Mouse (Mus musculus) ovary, postnatal 14 days (tissue): Measurements from ENCODE around the gene Slc38a3.

ENCODE experiments used
- DNase-seq: peaks from one replicate; pipeline ENCODE4 v3.0.0; 2022; ENCODE audit warnings: low spot score

Slc38a3 gene

GRCm38 (mm10) chr9:107669480-107669945, at the start of gene Slc38a3:
Gene Slc38a3 (minus strand): TSS chr9:107669530.
- DNase-seq = no peak

DNA sequence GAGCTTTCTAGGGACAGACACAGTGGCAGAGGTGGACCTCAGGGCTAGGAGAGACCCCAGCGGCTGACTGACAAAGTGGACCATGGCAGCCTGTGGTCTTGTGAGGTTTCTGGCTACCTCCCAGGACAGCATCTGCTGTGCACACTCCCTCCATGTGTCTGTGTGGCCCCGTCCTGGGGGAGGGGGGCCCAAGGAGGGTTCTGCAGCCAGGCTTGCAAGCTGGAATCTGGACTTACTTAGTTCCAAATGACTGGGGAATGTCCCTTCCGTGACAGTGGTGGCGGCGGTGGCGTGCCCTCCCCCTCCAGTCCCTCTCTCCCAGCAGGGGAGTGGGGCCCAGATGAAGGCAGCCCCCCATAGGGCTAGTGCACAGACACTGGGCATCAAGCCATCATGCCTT, 47.6 kb upstream of the Slc38a3 start:
- DNase-seq = no peak

GRCm38 (mm10) chr9:107715632-107716031, 46.3 kb upstream of the Slc38a3 start:
- no peak for DNase-seq

DNA sequence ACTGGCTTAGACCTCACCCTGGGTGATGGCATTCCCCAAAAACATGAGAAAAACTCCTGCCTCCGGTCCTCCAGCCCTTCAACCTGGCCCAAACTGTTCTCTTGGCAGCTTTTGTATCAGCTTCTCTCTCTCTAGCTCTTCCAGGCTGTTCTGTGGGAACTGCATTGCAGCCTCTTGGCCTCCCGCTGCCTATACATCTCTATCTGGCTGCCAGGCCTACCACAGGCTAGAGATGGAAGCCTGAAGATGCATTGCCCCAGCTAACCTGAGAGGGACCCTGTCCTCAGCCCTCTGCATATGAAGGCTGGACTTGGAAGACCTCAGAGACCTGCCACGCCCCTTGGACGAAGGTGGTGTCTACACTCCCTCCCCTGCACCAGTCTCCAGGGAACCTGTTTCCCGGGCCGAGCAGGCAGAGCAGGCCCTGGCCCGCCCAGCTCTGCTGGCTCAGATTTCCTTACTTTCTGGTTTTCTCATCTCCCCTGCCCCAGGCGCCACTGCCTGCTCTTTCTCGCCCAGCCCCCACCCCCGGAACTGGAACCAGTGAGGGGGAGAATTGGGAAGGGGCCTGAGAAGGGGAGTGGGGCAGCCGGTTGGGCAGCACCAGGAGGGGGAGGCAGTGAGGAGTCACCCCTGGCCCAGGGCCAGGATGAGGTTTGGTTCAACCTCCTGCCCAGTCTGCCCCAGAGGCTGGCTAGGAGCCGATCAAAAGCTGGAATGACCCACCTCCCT, 45.1 kb upstream of the Slc38a3 start:
- DNase-seq = peak; percentile 64

GRCm38 (mm10) chr9:107709697-107710483, 40.6 kb upstream of the Slc38a3 start, which contains the start of gene Sema3f:
Gene Sema3f (minus strand): TSS chr9:107710475.
- DNase-seq = peak; percentile 70

GRCm38 (mm10) chr9:107709096-107709696, 39.9 kb upstream of the Slc38a3 start:
- no peak for DNase-seq

GRCm38 (mm10) chr9:107708439-107709095, 39.2 kb upstream of the Slc38a3 start:
- DNase-seq = no peak

DNA sequence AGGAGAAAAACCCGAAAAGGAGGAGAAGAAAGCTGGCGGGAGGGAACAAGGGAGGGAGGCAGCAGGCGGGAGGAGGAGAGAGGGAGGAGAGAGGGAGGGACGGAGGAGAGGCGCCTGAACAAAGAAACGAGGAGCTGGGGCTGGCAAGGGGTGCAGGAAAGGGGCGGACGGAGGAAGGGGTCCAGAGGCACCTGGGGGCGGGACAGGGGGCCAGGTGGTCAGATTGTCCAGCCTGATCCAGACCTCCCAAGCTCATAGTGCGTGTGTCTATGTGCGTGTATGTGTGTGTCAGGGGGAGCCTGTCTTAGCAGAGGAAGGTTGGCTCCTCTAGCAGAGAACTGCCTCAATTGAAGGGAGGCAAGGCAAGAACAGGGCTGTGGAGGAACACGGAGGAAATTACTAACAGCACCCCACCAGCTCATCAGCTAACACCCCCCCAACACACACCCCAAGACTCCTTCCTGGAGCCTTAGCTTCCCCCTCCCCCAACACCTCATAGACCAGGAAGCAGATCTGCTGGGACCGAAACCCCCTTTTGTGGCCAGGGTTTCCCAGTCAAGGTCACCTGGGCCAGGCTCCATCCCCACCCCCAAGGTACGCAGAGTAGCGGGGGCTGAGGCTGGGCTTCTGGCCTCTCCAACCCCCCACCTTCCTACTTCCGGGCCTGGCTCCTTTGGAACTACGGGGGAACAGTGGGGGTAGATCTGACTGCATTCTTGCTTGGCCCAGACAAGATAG, 38.5 kb upstream of the Slc38a3 start:
- no peak for DNase-seq

- DNase-seq = no peak
These were observed 37.5 kb upstream of the Slc38a3 start for GRCm38 (mm10) chr9:107706781-107707211.

DNA sequence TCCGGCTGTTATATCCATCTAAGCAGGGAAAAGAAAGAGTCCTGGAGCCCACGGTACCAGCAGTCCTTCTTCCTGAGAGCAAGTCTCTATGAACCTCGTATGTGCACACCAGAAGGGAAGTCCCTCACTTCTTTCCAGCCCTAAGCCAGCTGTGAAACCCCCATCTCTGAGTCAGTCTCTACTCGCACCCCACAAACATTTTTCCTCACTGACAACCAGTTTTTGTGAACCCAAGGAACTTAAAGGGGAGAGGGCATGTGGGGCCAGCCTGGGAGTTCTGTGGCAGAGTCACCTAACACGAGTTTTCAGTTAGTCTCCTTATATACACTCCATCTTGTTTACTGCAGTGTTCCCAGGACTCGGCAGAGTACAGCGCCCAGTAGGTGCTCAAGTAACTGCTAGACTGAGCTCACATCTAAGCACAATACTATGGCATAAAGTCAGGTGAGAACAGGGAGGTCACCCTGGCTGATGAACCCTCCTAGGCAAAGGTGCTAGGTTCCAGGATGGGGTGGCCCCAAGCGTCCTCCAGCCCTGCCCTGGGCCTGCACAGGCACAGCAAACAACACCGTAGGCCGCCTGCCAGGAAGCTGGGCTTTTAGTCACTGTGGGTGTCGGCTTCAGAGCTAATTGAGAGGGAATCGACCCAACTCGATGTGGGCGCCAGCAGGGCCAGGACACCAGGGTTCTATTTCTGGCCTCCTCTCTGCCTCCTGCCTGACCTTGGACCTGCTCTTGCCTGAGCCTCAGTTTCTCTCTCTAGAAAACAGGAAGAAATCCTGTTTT, 34.2 kb upstream of the Slc38a3 start:
- no peak for DNase-seq

GRCm38 (mm10) chr9:107702606-107703185, 33.4 kb upstream of the Slc38a3 start:
- no peak for DNase-seq

- DNase-seq = peak; percentile 82
These were observed 32.3 kb upstream of the Slc38a3 start for GRCm38 (mm10) chr9:107701594-107701993.

- no peak for DNase-seq
These were observed 30.8 kb upstream of the Slc38a3 start for GRCm38 (mm10) chr9:107700114-107700571.

- DNase-seq = no peak
These were observed 30.1 kb upstream of the Slc38a3 start for GRCm38 (mm10) chr9:107699376-107699980.

- no peak for DNase-seq
These were observed 29.4 kb upstream of the Slc38a3 start for GRCm38 (mm10) chr9:107698611-107699190.

GRCm38 (mm10) chr9:107697811-107698521, 28.6 kb upstream of the Slc38a3 start:
- no peak for DNase-seq

GRCm38 (mm10) chr9:107696845-107697610, 27.7 kb upstream of the Slc38a3 start:
- DNase-seq = no peak

DNA sequence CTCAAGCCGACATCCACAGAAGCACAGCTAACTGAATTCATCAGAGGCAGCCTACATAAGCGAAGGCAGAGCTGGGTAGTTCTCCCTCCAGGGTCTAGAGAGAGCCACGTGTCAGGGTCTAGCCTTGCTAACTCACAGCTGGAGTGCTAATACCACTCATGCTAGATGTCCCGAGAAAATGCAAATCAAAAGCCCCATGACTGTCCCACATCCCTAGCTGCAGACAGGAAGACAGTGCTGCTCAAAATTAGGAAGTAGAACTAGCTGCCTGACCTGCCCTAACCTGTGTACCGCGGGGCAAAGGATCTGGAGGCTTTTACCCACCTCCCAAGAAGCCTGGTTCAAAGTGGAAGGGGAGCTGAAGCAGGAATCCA, 26.8 kb upstream of the Slc38a3 start:
- no peak for DNase-seq
